Mouse (Mus musculus) lung, embryonic 16.5 days (tissue): ENCODE data around the gene St7l. TPM values are rescaled to one million over a fixed set of nuclear protein-coding genes. Genes with fewer than 3 reads are reported as not detected.
"Not testable (repeated sequence)": the region's sequence is repeated elsewhere in the genome, so short reads cannot be mapped to it uniquely, and the experiment has no call there.

Experiments used
- ATAC-seq: fragments of 200-750 bp; cut with Nextera tagmentation; 2 replicates; pipeline ENCODE4 v1.8.0; 2017; ENCODE audit warnings: low read depth, mild to moderate bottlenecking, moderate library complexity
- H3K27ac ChIP-seq: fragments of 300-500 bp; sonication (generic); 2 replicates; pipeline ENCODE4 v1.5.1; 2014; ENCODE audit warnings: mild to moderate bottlenecking, control low read depth, low read length
- H3K27me3 ChIP-seq: fragments of 300-500 bp; sonication (generic); 2 replicates; pipeline ENCODE4 v1.6.1; 2014; ENCODE audit warnings: low read depth, low read length, mixed read lengths; ENCODE audit not compliant: control insufficient read depth, insufficient read depth
- H3K36me3 ChIP-seq: fragments of 300-500 bp; sonication (generic); 2 replicates; pipeline ENCODE4 v1.6.1; 2014; ENCODE audit warnings: low read length; ENCODE audit not compliant: control insufficient read depth, insufficient read depth
- H3K4me1 ChIP-seq: fragments of 300-500 bp; sonication (generic); replicated peaks from 2 replicates; pipeline ENCODE4 v1.6.1; 2014; ENCODE audit warnings: low read length, mixed read lengths; ENCODE audit not compliant: control insufficient read depth, insufficient read depth
- H3K4me2 ChIP-seq: fragments of 300-500 bp; sonication (generic); 2 replicates; pipeline ENCODE4 v1.6.1; 2014; ENCODE audit warnings: low read depth, low read length, control low read depth
- H3K4me3 ChIP-seq: fragments of 300-500 bp; sonication (generic); 2 replicates; pipeline ENCODE4 v1.5.1; 2014; ENCODE audit warnings: mild to moderate bottlenecking, low read length, control low read depth
- H3K9ac ChIP-seq: fragments of 300-500 bp; sonication (generic); 2 replicates; pipeline ENCODE4 v1.6.1; 2014; ENCODE audit warnings: low read length, control low read depth
- H3K9me3 ChIP-seq: fragments of 300-500 bp; sonication (generic); 2 replicates; pipeline ENCODE4 v1.6.1; 2016; ENCODE audit warnings: low read length; ENCODE audit not compliant: control insufficient read depth
- WGBS: fragments of 180-500 bp; shearing (Covaris S2); extraction: QIAGEN DNeasy Blood & Tissue Kit; methylation state at CpG from one replicate; pipeline ENCODE4 v1.1.7; 2014; 5-methylcytosine and 5-hydroxymethylcytosine counted together
- polyA plus RNA-seq: library from polyadenylated mRNA; unstranded; fragments of >200 nt; fragmentation: Nextera tagmentation; extraction: Ambion mirVana; gene quantifications from 2 replicates; pipeline ENCODE4 v1.2.1, GENCODE M21; 2015

St7l gene
- polyA plus RNA-seq, 1 experiment from 2014 or later: 35.9 TPM

GRCm38 (mm10) chr3:104866674-104867073 is 2.9 kb downstream of the St7l start:
- H3K4me3 ChIP-seq, H3K27ac ChIP-seq, H3K36me3 ChIP-seq, ATAC-seq, H3K9ac ChIP-seq, H3K9me3 ChIP-seq, H3K27me3 ChIP-seq, H3K4me2 ChIP-seq: not testable (repeated sequence)
- peaks cover 15% of the 10 kb centered on the region for H3K4me1 ChIP-seq

- no peak overlapping the region for H3K4me3 ChIP-seq
- H3K4me2 ChIP-seq: no peak overlapping the region
- no peak for ATAC-seq
- H3K36me3 ChIP-seq: peaks cover 22% of the 10 kb centered on the region
- H3K9ac ChIP-seq: no peak overlapping the region
- H3K27me3 ChIP-seq: no peaks in the 10 kb centered on the region
- no peaks in the 10 kb centered on the region for H3K9me3 ChIP-seq
- peaks cover 8% of the 10 kb centered on the region for H3K4me1 ChIP-seq
- no peak overlapping the region for H3K27ac ChIP-seq
Observed at GRCm38 (mm10) chr3:104869611-104870010, 5.8 kb downstream of the St7l start.

DNA sequence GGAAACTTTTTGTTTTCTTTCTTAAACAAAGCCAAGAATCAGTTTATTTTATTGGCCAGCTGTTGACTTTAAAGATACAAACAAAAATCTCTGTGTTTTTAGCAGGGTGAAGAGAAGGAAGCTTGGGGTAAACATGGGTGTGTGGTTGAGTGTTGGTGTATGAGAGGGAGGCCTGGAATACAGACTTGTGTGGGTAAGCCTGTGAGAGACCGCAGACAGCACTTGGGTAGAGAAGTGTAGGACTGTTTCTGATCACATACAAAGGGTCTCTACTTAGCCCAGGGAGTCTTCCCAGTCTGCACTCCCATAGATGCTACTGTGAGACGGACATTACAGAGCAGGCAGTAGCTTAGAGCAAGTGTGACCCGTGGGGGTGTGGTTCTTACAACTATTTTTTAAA is 24.8 kb downstream of the St7l start:
- Histone ChIP-seq H3K36me3 (peaks cover 24% of the 10 kb centered on the region), H3K4me3 (no peak overlapping the region), H3K4me1 (peaks cover 12% of the 10 kb centered on the region), H3K9me3 (peaks cover 2% of the 10 kb centered on the region; the same call in 1 of the 2 replicates), H3K4me2 (no peak overlapping the region), H3K27me3 (no peaks in the 10 kb centered on the region), H3K27ac (0 out of 2 replicates have a peak overlapping the region, but pooled peaks have one; percentile 22), H3K9ac (no peak overlapping the region)
- WGBS: 69% methylated on average over 3 of the region's 3 CpGs
- peak; percentile 69 for ATAC-seq

DNA sequence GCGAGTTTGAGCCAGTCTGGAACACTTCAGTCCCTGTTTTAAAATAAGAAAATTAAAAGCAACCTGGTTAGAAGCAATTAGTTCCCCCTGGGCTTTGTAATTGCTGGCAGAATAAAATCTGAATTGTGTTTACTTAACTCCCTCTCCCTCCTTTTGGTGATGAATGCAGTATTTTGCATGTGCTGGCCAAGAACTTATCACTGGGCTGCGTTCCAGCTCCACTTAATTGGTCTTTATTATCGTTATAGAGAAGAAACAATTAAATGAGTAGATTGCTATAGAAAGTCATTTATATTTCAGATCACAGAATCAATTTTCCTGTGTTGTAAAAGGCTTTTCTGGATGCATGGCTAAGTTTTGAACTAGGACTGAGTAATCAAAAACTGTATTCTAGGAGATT is 32.3 kb downstream of the St7l start:
- ATAC-seq: no peak
- Histone ChIP-seq H3K4me2 (no peak overlapping the region), H3K4me3 (no peak overlapping the region), H3K27me3 (no peaks in the 10 kb centered on the region), H3K27ac (no peak overlapping the region), H3K36me3 (peaks cover 19% of the 10 kb centered on the region), H3K9me3 (no peaks in the 10 kb centered on the region), H3K4me1 (no peaks in the 10 kb centered on the region), H3K9ac (no peak overlapping the region)
- 73% methylated on average over 3 of the region's 3 CpGs for WGBS

DNA sequence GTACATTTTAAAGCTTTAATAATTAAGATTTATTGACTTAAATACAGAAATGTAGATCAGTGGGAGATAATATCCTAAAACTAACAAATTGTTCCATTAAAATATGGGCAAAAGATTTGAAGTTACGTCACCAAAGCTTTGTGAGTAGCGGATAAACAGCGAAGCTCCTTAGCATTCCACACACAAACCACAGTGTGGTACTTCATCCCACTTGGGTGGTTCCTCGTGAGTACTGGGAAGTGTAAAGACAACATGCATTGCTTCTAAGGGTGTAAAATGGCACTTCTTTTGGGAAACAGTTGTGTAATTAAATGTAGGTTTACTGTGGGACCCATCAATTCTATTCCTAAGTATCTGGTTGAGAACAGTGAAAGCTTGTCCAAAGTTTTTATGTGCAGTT is 37.3 kb downstream of the St7l start:
- ATAC-seq: no peak
- Histone ChIP-seq H3K4me2 (no peak overlapping the region), H3K36me3 (peaks cover 17% of the 10 kb centered on the region), H3K9me3 (no peaks in the 10 kb centered on the region), H3K9ac (no peak overlapping the region), H3K27ac (no peak overlapping the region), H3K4me3 (no peak overlapping the region), H3K4me1 (no peaks in the 10 kb centered on the region), H3K27me3 (no peaks in the 10 kb centered on the region)
- WGBS: 88% methylated on average over 4 of the region's 4 CpGs

- H3K4me2 ChIP-seq: no peak overlapping the region
- H3K4me1 ChIP-seq: no peaks in the 10 kb centered on the region
- H3K36me3 ChIP-seq: peaks cover 10% of the 10 kb centered on the region; the same call in 1 of the 2 replicates
- H3K4me3 ChIP-seq: no peak overlapping the region
- no peak for ATAC-seq
- H3K27ac ChIP-seq: no peak overlapping the region
- H3K27me3 ChIP-seq: no peaks in the 10 kb centered on the region
- 88% methylated on average over 4 of the region's 4 CpGs for WGBS
- no peaks in the 10 kb centered on the region for H3K9me3 ChIP-seq
- H3K9ac ChIP-seq: no peak overlapping the region
Observed at GRCm38 (mm10) chr3:104905389-104905788, 41.6 kb downstream of the St7l start.

DNA sequence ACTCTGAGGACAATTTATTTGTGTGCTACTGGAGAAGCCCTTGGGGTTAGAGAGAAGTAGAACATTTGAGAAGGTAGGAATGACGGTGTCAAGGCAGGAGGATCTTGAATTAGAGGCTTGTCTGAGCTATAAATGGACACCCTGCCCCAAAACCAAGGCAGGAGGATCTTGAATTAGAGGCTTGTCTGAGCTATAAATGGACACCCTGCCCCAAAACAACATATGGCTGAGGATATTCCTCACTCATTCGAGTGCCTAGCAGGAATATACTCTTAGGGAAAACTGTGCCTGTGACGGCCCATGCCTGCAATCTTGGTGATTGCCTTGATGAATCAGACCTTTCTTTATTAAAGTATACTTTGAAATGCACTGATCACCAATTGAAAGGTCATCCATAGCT is 42.2 kb downstream of the St7l start:
- no peak overlapping the region for H3K4me3 ChIP-seq
- H3K27me3 ChIP-seq: no peaks in the 10 kb centered on the region
- no peak overlapping the region for H3K9ac ChIP-seq
- H3K4me2 ChIP-seq: no peak overlapping the region
- H3K4me1 ChIP-seq: no peaks in the 10 kb centered on the region
- no peaks in the 10 kb centered on the region for H3K9me3 ChIP-seq
- 83% methylated on average over 3 of the region's 3 CpGs for WGBS
- no peak for ATAC-seq
- H3K36me3 ChIP-seq: peaks cover 12% of the 10 kb centered on the region; the same call in 1 of the 2 replicates
- H3K27ac ChIP-seq: no peak overlapping the region

GRCm38 (mm10) chr3:104909195-104909594 is 45.4 kb downstream of the St7l start:
- peak; percentile 65 for ATAC-seq
- Histone ChIP-seq H3K27ac (no peak overlapping the region; the same call in 1 of the 2 replicates), H3K36me3 (peaks cover 6% of the 10 kb centered on the region; the same call in 1 of the 2 replicates), H3K27me3 (no peaks in the 10 kb centered on the region), H3K4me2 (no peak overlapping the region), H3K4me1 (no peaks in the 10 kb centered on the region), H3K9ac (no peak overlapping the region), H3K4me3 (no peak overlapping the region), H3K9me3 (no peaks in the 10 kb centered on the region)
- WGBS: 60% methylated on average over 6 of the region's 6 CpGs

- Histone ChIP-seq H3K9ac (no peak overlapping the region), H3K36me3 (peaks cover 2% of the 10 kb centered on the region; the same call in 1 of the 2 replicates), H3K4me2 (no peak overlapping the region), H3K27ac (no peak overlapping the region), H3K4me1 (no peaks in the 10 kb centered on the region), H3K27me3 (no peaks in the 10 kb centered on the region), H3K4me3 (no peak overlapping the region), H3K9me3 (no peaks in the 10 kb centered on the region)
- ATAC-seq: no peak
- WGBS: 45% methylated on average over 3 of the region's 3 CpGs
Observed at GRCm38 (mm10) chr3:104914986-104915385, 51.2 kb downstream of the St7l start.

DNA sequence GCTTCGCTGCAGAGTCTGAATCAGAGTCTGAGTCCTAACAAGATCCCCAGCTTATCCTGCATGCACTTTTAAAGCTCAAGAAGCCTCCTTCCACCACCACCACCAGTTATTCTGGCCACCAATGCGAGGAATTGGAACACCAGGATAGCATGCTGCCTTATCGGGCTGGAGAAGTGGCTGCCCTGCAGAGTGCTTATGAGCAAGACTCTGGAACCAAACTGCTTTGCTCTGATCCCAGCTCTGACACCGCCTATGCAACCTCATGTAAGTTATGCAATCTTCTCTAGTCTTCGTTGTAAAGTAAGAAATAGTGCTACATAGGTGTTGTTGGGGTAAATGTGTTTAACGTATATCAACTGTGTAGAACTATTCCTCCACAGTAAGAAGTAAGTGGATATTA is 65.6 kb downstream of the St7l start:
- no peak for ATAC-seq
- Histone ChIP-seq H3K4me2 (no peak overlapping the region), H3K9ac (no peak overlapping the region), H3K27ac (no peak overlapping the region), H3K9me3 (no peaks in the 10 kb centered on the region), H3K4me3 (no peak overlapping the region), H3K4me1 (no peaks in the 10 kb centered on the region), H3K27me3 (no peaks in the 10 kb centered on the region), H3K36me3 (peaks cover 8% of the 10 kb centered on the region; the same call in 1 of the 2 replicates)
- whole genome bisulfite sequencing: 91% methylated on average over 6 of the region's 6 CpGs
